Mouse (Mus musculus): ENCODE measurements around the gene Gna13.

- TF ChIP-seq POLR2A (IDR thresholded peaks at IDR 0.05; ENCODE audit: insufficient read depth, low read depth, low read length) (no peak), CTCF (IDR thresholded peaks at IDR 0.05; ENCODE audit: insufficient read depth, low read depth, low read length) (no peak)
These were observed 26.4 kb downstream of the Gna13 start for GRCm38 (mm10) chr11:109389046-109389445.
